ENCODE assay signal across 36 mouse cellular contexts in genomic region chr3:152250487-152250886, GRCm38 (mm10).
"Had no signal": no experiment of that assay in that cellular context is flagged by ENCODE, and none has a peak within 500 bp of the region (broad histone marks: within the 10 kb centered on the region; RNA-seq: fewer than 3 reads in every experiment).

No protein-coding gene starts in this region.

- H3K4me1 ChIP-seq: heart, embryonic 10.5 days; heart, embryonic 12.5 days; heart, embryonic 13.5 days; heart, embryonic 15.5 days; hindbrain, embryonic 10.5 days; hindbrain, embryonic 12.5 days; hindbrain, embryonic 13.5 days; hindbrain, embryonic 15.5 days; intestine, embryonic 15.5 days; kidney, embryonic 15.5 days had no signal

- H3K4me2 ChIP-seq: heart, embryonic 11.5 days; heart, embryonic 12.5 days; heart, embryonic 13.5 days; heart, embryonic 15.5 days; hindbrain, embryonic 12.5 days; hindbrain, embryonic 13.5 days; hindbrain, embryonic 14.5 days; hindbrain, embryonic 15.5 days; intestine, embryonic 15.5 days; kidney, embryonic 15.5 days had no signal

- H3K4me3 ChIP-seq: heart, adult 2 months; heart, embryonic 10.5 days; heart, embryonic 12.5 days; heart, embryonic 13.5 days; heart, embryonic 15.5 days; hindbrain, embryonic 10.5 days; hindbrain, embryonic 12.5 days; hindbrain, embryonic 13.5 days; hindbrain, embryonic 15.5 days; intestine, embryonic 15.5 days; kidney, embryonic 15.5 days; layer of hippocampus, adult 2 months had no signal

- H3K9ac ChIP-seq: heart, embryonic 12.5 days; heart, embryonic 13.5 days; heart, embryonic 15.5 days; hindbrain, embryonic 12.5 days; hindbrain, embryonic 13.5 days; hindbrain, embryonic 14.5 days; hindbrain, embryonic 15.5 days; intestine, embryonic 15.5 days; kidney, embryonic 15.5 days had no signal

- H3K27ac ChIP-seq: heart, adult 2 months; heart, embryonic 10.5 days; heart, embryonic 13.5 days; heart, embryonic 15.5 days; hindbrain, embryonic 10.5 days; hindbrain, embryonic 12.5 days; hindbrain, embryonic 13.5 days; hindbrain, embryonic 14.5 days; hindbrain, embryonic 15.5 days; hindbrain, postnatal 0 days; intestine, embryonic 15.5 days; kidney, embryonic 15.5 days; kidney, postnatal 0 days; layer of hippocampus, adult 2 months had no signal

- H3K36me3 ChIP-seq: hindbrain, embryonic 12.5 days; hindbrain, embryonic 13.5 days; hindbrain, embryonic 15.5 days; kidney, embryonic 15.5 days had no signal

- ATAC-seq: hindbrain, embryonic 16.5 days; hindbrain, postnatal 0 days; inflammation-experienced regulatory T-cells, adult 6 months; intestine, embryonic 15.5 days; intestine, embryonic 16.5 days; intestine, postnatal 0 days had no signal

- H3K9me3 ChIP-seq: heart, embryonic 10.5 days; heart, embryonic 12.5 days; heart, embryonic 13.5 days; heart, embryonic 15.5 days; hindbrain, embryonic 10.5 days; hindbrain, embryonic 12.5 days; hindbrain, embryonic 13.5 days; hindbrain, embryonic 15.5 days; intestine, embryonic 15.5 days; kidney, embryonic 15.5 days had no signal

- H3K27me3 ChIP-seq: heart, embryonic 12.5 days; heart, embryonic 13.5 days; heart, embryonic 15.5 days; hindbrain, embryonic 12.5 days; hindbrain, embryonic 13.5 days; hindbrain, embryonic 15.5 days; intestine, embryonic 15.5 days; kidney, embryonic 15.5 days had no signal

- DNase-seq: heart, adult 18-20 months; heart, adult 2 months; heart, postnatal 10 days; heart, postnatal 14 days; heart, postnatal 36 days; heart, postnatal 4 days; kidney, adult 11 months; kidney, adult 18-20 months; kidney, adult 2 months; kidney, adult 8-10 months; kidney, adult 9 months; kidney, postnatal 10 days; kidney, postnatal 14 days; kidney, postnatal 25 days; kidney, postnatal 36 days; kidney, postnatal 4 days; layer of hippocampus, adult 9-11 months had no signal
